16 mouse cellular contexts compared by ENCODE assay signal in the genomic region with DNA sequence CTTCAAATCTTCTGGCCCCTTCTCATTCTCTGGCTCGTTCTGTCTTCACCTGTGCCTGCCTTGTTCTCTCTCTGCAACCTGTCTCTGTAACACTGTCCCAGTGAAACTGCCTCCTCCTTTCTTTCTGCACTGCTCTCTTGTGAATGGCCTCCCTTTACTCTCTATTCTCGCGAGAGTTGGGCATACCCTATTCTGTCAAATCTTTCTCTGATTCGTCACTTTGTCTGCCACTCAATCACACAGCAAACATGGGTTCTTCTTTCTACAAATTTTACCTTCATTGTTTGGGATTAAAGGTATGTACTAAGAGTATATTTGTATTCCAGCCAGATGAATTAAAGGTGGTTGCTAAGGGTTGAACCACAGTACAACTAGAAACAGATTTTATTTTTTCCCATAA.
"Had no signal": no experiment of that assay in that cellular context is flagged by ENCODE, and none has a peak within 500 bp of the region (broad histone marks: within the 10 kb centered on the region; RNA-seq: fewer than 3 reads in every experiment).

No protein-coding gene starts in this region.

- H3K9ac ChIP-seq: neural tube, embryonic 13.5 days; neural tube, embryonic 15.5 days; stomach, embryonic 15.5 days had no signal

- H3K4me1 ChIP-seq: neural tube, embryonic 13.5 days; neural tube, embryonic 15.5 days; stomach, embryonic 15.5 days had no signal

- DNase-seq: retina, postnatal 1 day; right cerebral cortex, adult 18-20 months; right cerebral cortex, postnatal 14 days; right cerebral cortex, postnatal 25 days; right cerebral cortex, postnatal 4 days; spleen, adult 18-20 months; thymus, adult 18-20 months; thymus, adult 2 months; thymus, postnatal 14 days; thymus, postnatal 25 days; thymus, postnatal 36 days; thymus, postnatal 4 days had no signal

- H3K4me3 ChIP-seq: neural tube, embryonic 13.5 days; neural tube, embryonic 15.5 days; stomach, embryonic 15.5 days had no signal

- H3K27me3 ChIP-seq: neural tube, embryonic 13.5 days; neural tube, embryonic 15.5 days; stomach, embryonic 15.5 days had no signal

- H3K4me2 ChIP-seq: neural tube, embryonic 13.5 days; neural tube, embryonic 15.5 days; stomach, embryonic 15.5 days had no signal

- H3K9me3 ChIP-seq: neural tube, embryonic 15.5 days; stomach, embryonic 15.5 days had no signal

- H3K27ac ChIP-seq: neural tube, embryonic 13.5 days; neural tube, embryonic 15.5 days; stomach, embryonic 15.5 days; stomach, postnatal 0 days had no signal

- H3K36me3 ChIP-seq: neural tube, embryonic 13.5 days; neural tube, embryonic 15.5 days; stomach, embryonic 15.5 days had no signal
